Mouse (Mus musculus): ENCODE measurements around the gene Ccnd3. TPM values are rescaled to one million over a fixed set of nuclear protein-coding genes. Genes with fewer than 3 reads are reported as not detected.

Ccnd3 gene
- total and polyA plus RNA-seq, 3 experiments, result 143 to 568 TPM; not detected in 1

- TF ChIP-seq ZMIZ1 (IDR thresholded peaks at IDR 0.05; ENCODE audit: low read depth, low read length), result peak; percentile 52; the same call in 1 of the 2 replicates
- TF ChIP-seq POLR2AphosphoS5 (IDR thresholded peaks at IDR 0.05; ENCODE audit: borderline replicate concordance, low read depth, low read length), result no peak
- no peak for TF ChIP-seq BHLHE40 (IDR thresholded peaks at IDR 0.05; ENCODE audit: borderline replicate concordance, low read depth, low read length)
- TF ChIP-seq CHD2 (IDR thresholded peaks at IDR 0.05; ENCODE audit: low read length), result no peak
- 0 out of 4 replicates have a peak, but pooled peaks of 1 of the 2 experiments have one; percentile 1 for TF ChIP-seq EP300 (IDR thresholded peaks at IDR 0.05; ENCODE audit: low read depth in 1 of 2, low read length in 2 of 2)
- TF ChIP-seq E2F4 (IDR thresholded peaks at IDR 0.05; ENCODE audit: borderline replicate concordance, low read depth, low read length), result no peak
- TF ChIP-seq POLR2A (IDR thresholded peaks at IDR 0.05; ENCODE audit: control insufficient read depth in 1 of 2, insufficient read depth in 1 of 2, low read depth in 1 of 2, low read length in 2 of 2, poor library complexity in 1 of 2), result peak; percentile 55 to 76
- TF ChIP-seq KAT2A (conservative IDR thresholded peaks at IDR 0.05; ENCODE audit: low read depth, low read length), result no peak; the same call in 1 of the 2 replicates
- no peak for TF ChIP-seq ZC3H11A (IDR thresholded peaks at IDR 0.05; ENCODE audit: low read depth, low read length)
- peak; percentile 44; the same call in 1 of the 2 replicates for TF ChIP-seq NRF1 (IDR thresholded peaks at IDR 0.05; ENCODE audit: insufficient read depth, low read depth, low read length, poor library complexity, severe bottlenecking)
- peak; percentile 66; the same call in 1 of the 2 replicates for TF ChIP-seq HCFC1 (IDR thresholded peaks at IDR 0.05; ENCODE audit: low read depth, low read length)
Observed at GRCm38 (mm10) chr17:47593215-47593853, 88.5 kb downstream of the Ccnd3 start (continued).

- Histone ChIP-seq H3K4me1 (ENCODE audit: control insufficient read depth in 1 of 2, insufficient read depth in 2 of 2, low read length in 2 of 2) (peaks cover 20 to 56% of the 10 kb centered on the region in 2 experiments), H3K27ac (ENCODE audit: control insufficient read depth, low read depth, low read length) (peak overlapping the region; percentile 98)
- no peak for TF ChIP-seq USF2 (IDR thresholded peaks at IDR 0.05; ENCODE audit: borderline replicate concordance in 1 of 2, insufficient read depth in 1 of 2, low read depth in 1 of 2, low read length in 2 of 2)
Observed at GRCm38 (mm10) chr17:47593854-47594182, 89.0 kb downstream of the Ccnd3 start.

GRCm38 (mm10) chr17:47594183-47594968 lies 89.5 kb downstream of the Ccnd3 start:
- peak overlapping the region; percentile 92 for H3K9ac ChIP-seq (ENCODE audit: control insufficient read depth, low read depth, low read length, poor library complexity, severe bottlenecking)
- H3K4me1 ChIP-seq (ENCODE audit: control insufficient read depth in 1 of 2, insufficient read depth in 2 of 2, low read length in 2 of 2), result peaks cover 20 to 61% of the 10 kb centered on the region in 2 experiments
- DNase-seq (ENCODE audit: low read depth, low spot score), result peak; percentile 60
- H3K36me3 ChIP-seq (ENCODE audit: control insufficient read depth in 1 of 2, insufficient read depth in 2 of 2, low read length in 2 of 2), result peaks cover 0 to 53% of the 10 kb centered on the region in 2 experiments; a peak in 2 of 4 replicates
- peak overlapping the region; percentile 86 to 96 for H3K4me3 ChIP-seq (ENCODE audit: control insufficient read depth in 1 of 2, insufficient read depth in 1 of 2, low read depth in 2 of 2, low read length in 2 of 2)
- TF ChIP-seq ZKSCAN1 (IDR thresholded peaks at IDR 0.05; ENCODE audit: low read depth, low read length), result no peak
- peak in 1 of 2 experiments; percentile 5; a peak in 1 of 4 replicates for TF ChIP-seq EP300 (IDR thresholded peaks at IDR 0.05; ENCODE audit: low read depth in 1 of 2, low read length in 2 of 2)
- TF ChIP-seq CHD2 (IDR thresholded peaks at IDR 0.05; ENCODE audit: low read length), result no peak
- no peak for TF ChIP-seq KAT2A (conservative IDR thresholded peaks at IDR 0.05; ENCODE audit: low read depth, low read length)
- peak; percentile 38; the same call in 1 of the 2 replicates for TF ChIP-seq MXI1 (IDR thresholded peaks at IDR 0.05; ENCODE audit: low read depth, low read length)
- peak; percentile 18; the same call in 1 of the 2 replicates for TF ChIP-seq BHLHE40 (IDR thresholded peaks at IDR 0.05; ENCODE audit: borderline replicate concordance, low read depth, low read length)
- peak overlapping the region; percentile 98 for H3K27ac ChIP-seq (ENCODE audit: control insufficient read depth, low read depth, low read length)
- H3K27me3 ChIP-seq (ENCODE audit: control insufficient read depth in 1 of 2, insufficient read depth in 2 of 2, low read length in 2 of 2), result no peaks in the 10 kb centered on the region
- H3K79me2 ChIP-seq (ENCODE audit: control insufficient read depth, insufficient read depth, low read length, poor library complexity), result peaks cover 28% of the 10 kb centered on the region
- no peaks in the 10 kb centered on the region for H3K9me3 ChIP-seq (replicated peaks; ENCODE audit: insufficient read depth, low read length)

More at GRCm38 (mm10) chr17:47593854-47594182, 89.0 kb downstream of the Ccnd3 start:
- H3K4me3 ChIP-seq (ENCODE audit: control insufficient read depth in 1 of 2, insufficient read depth in 1 of 2, low read depth in 2 of 2, low read length in 2 of 2), result peak overlapping the region; percentile 86 to 96
- no peak for DNase-seq (ENCODE audit: low read depth, low spot score)
- H3K9ac ChIP-seq (ENCODE audit: control insufficient read depth, low read depth, low read length, poor library complexity, severe bottlenecking), result peak overlapping the region; percentile 92
- H3K79me2 ChIP-seq (ENCODE audit: control insufficient read depth, insufficient read depth, low read length, poor library complexity), result peaks cover 28% of the 10 kb centered on the region
- no peaks in the 10 kb centered on the region for H3K9me3 ChIP-seq (replicated peaks; ENCODE audit: insufficient read depth, low read length)
- no peaks in the 10 kb centered on the region for H3K27me3 ChIP-seq (ENCODE audit: control insufficient read depth in 1 of 2, insufficient read depth in 2 of 2, low read length in 2 of 2)
- H3K36me3 ChIP-seq (ENCODE audit: control insufficient read depth in 1 of 2, insufficient read depth in 2 of 2, low read length in 2 of 2), result peaks cover 0 to 49% of the 10 kb centered on the region in 2 experiments; a peak in 2 of 4 replicates

Measured in MEL (cell line).